Mouse (Mus musculus): ENCODE results near the gene Bola2.

- TF ChIP-seq CTCF (IDR thresholded peaks at IDR 0.05; ENCODE audit: insufficient read depth, low read depth, low read length): no peak
- TF ChIP-seq POLR2A (IDR thresholded peaks at IDR 0.05; ENCODE audit: insufficient read depth, low read depth, low read length): no peak
These were observed 18.5 kb upstream of the Bola2 start for GRCm38 (mm10) chr7:126676631-126677220.

Measured in olfactory bulb, adult 2 months (tissue).